Mouse (Mus musculus) erythroblast, embryonic 14.5 days (primary cell): ENCODE measurements around the gene Appbp2. TPM values are rescaled to one million over a fixed set of nuclear protein-coding genes. Genes with fewer than 3 reads are reported as not detected.

Experiments used
- H3K27me3 ChIP-seq: 2 replicates; pipeline ENCODE4 v1.6.1; 2012; ENCODE audit warnings: inconsistent platforms; ENCODE audit not compliant: control insufficient read depth
- H3K36me3 ChIP-seq: 2 replicates; pipeline ENCODE4 v1.6.1; 2012; ENCODE audit warnings: mild to moderate bottlenecking, inconsistent platforms; ENCODE audit not compliant: control insufficient read depth
- H3K4me1 ChIP-seq: 2 replicates; pipeline ENCODE4 v1.6.1; 2012; ENCODE audit warnings: inconsistent platforms; ENCODE audit not compliant: control insufficient read depth
- H3K4me3 ChIP-seq: replicated peaks from 2 replicates; pipeline ENCODE3; 2012; ENCODE audit warnings: moderate library complexity, mild to moderate bottlenecking, inconsistent platforms
- H3K9me3 ChIP-seq: 2 replicates; pipeline ENCODE4 v1.6.1; 2012; ENCODE audit warnings: low read length, inconsistent platforms, mixed read lengths; ENCODE audit not compliant: control insufficient read depth
- GATA1 ChIP-seq: IDR thresholded peaks from 2 replicates; pipeline ENCODE4 v1.6.1; 2012; ENCODE audit warnings: low read length, inconsistent platforms, mixed read lengths
- TAL1 ChIP-seq: IDR thresholded peaks from 3 replicates; pipeline ENCODE4 v1.6.1; 2012; ENCODE audit warnings: low read length, inconsistent platforms, mixed read lengths
- polyA plus RNA-seq: library from polyadenylated mRNA; stranded (reverse); fragments of >175 nt; gene quantifications from 2 replicates; pipeline ENCODE4 v1.2.3, GENCODE M21; 2012

The Appbp2 gene
- 0.10 and 0.15 TPM in 2 replicates for polyA plus RNA-seq

DNA sequence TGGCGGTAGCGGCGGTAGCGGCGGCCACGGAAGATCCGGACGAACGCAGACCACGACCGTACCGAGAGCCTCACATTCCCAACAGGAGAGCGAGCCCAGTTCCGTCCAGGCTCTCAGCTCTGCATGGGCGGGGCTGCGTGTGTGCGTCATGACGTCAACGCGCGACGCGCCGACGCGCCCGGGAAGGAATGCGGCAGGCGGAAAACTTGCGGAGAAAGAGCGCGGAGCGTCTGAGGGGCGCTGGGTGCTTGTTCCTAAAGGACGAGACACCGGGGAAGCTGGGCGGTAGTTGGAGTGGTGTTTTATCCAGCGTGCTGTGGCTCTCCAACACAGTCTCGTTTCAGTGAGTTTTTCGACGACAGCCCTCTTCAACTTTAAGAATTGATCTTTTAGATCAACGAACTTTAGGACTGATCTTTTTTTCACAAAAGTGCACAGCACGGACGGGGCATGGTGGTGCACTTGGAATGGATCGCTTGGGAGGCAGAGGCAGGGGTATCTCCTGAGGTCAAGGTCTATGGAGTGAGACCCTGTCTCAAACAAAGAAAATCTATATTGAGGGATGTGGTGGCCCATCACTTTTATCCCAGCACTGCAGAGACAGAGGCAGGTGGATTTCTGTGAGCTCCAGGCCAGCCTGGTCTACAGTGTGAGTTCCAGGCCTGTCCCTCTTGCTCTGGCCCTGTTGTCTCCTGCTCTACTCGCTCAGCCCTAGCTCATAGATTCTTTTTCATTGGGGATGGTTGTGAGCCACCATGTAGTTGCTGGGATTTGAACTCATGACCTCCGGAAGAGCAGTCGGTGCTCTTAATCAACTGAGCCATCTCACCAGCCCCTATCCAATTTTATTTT is at the start of gene Appbp2:
TSS of gene Appbp2 (minus strand) at position 141 of the 852 bp plus-strand sequence.
- Histone ChIP-seq H3K4me3 (peak within 1 kb of the TSS; percentile 89), H3K36me3 (peaks cover 24% of the 10 kb centered on the region), H3K9me3 (no peaks in the 10 kb centered on the region), H3K4me1 (peaks cover 26% of the 10 kb centered on the region), H3K27me3 (no peaks in the 10 kb centered on the region)
- TF ChIP-seq TAL1, result no peak
- TF ChIP-seq GATA1, result no peak

GRCm38 (mm10) chr11:85281219-85281878 is 46.4 kb upstream of the Appbp2 start:
- no peaks in the 10 kb centered on the region for H3K36me3 ChIP-seq
- TF ChIP-seq TAL1 (no peak), GATA1 (no peak)
- no peak overlapping the region for H3K4me3 ChIP-seq
- no peaks in the 10 kb centered on the region; the same call in 1 of the 2 replicates for H3K4me1 ChIP-seq
- no peaks in the 10 kb centered on the region for H3K9me3 ChIP-seq
- peaks cover 30% of the 10 kb centered on the region for H3K27me3 ChIP-seq

DNA sequence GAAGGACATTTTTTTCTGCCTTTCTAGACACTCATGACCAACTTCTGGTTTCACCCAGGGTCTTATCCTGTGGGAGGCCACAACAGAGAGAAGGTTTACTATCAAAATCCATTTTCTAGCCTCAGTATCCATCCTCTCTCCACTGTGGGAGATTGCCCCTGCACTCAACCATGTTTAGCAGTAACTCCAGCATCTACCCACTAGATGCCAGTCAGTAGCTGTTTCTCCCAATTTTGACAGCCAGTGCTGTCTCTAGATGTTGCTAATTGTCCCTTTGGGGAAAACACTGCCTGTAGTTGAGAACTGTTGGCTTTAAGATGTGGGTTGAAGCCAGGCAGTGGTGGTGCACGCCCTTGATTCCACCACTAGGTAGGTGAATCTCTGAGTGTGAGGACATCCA is 43.2 kb upstream of the Appbp2 start:
- TF ChIP-seq GATA1 (no peak), TAL1 (no peak)
- Histone ChIP-seq H3K27me3 (peaks cover 25% of the 10 kb centered on the region), H3K4me3 (no peak overlapping the region), H3K4me1 (no peaks in the 10 kb centered on the region; the same call in 1 of the 2 replicates), H3K9me3 (peaks cover 4% of the 10 kb centered on the region; the same call in 1 of the 2 replicates), H3K36me3 (no peaks in the 10 kb centered on the region)

DNA sequence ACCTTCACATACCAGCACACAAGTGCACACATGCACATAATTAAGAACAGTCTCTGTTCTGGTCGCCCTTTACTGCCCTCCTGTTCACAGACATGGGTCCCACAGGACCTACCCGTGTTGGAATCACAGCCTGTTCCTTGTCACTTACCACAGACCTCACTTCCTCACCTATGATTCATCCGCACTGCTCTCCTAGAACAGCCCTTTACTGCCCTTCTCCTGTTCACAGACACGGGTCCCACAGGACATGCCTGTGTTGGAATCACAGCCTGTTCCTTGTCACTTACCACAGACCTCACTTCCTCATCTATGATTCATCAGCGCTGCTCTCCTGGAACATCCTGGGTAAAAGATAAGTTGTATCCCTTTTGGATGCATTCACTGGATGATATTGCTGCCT is 42.7 kb upstream of the Appbp2 start:
- Histone ChIP-seq H3K9me3 (peaks cover 4% of the 10 kb centered on the region; the same call in 1 of the 2 replicates), H3K27me3 (peaks cover 25% of the 10 kb centered on the region)

DNA sequence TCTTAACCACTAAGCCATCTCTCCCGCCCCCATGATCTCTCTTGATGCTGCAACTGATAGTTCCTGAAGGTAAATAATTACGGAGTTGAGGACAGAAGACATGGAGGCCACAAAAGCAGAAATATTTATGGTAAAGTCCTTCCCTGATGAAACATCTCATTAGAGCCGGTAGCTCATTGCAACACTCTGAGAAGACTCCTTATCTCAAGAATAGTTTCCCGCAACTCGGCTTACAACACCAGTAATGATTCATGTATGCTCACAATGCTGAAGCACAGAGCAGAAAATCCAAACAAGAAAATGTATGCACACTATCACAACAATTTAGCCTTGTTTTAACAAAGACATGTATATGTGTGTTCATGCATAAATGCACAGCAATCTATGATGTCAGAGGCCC is 40.2 kb upstream of the Appbp2 start:
- Histone ChIP-seq H3K4me1 (no peaks in the 10 kb centered on the region; the same call in 1 of the 2 replicates), H3K27me3 (peaks cover 17% of the 10 kb centered on the region), H3K36me3 (no peaks in the 10 kb centered on the region), H3K4me3 (no peak overlapping the region), H3K9me3 (peaks cover 4% of the 10 kb centered on the region; the same call in 1 of the 2 replicates)
- TF ChIP-seq TAL1 (no peak), GATA1 (no peak)

More for the DNA sequence above, 42.7 kb upstream of the Appbp2 start:
- Histone ChIP-seq H3K4me1 (no peaks in the 10 kb centered on the region; the same call in 1 of the 2 replicates), H3K36me3 (no peaks in the 10 kb centered on the region), H3K4me3 (no peak overlapping the region)
- no peak for TF ChIP-seq TAL1

DNA sequence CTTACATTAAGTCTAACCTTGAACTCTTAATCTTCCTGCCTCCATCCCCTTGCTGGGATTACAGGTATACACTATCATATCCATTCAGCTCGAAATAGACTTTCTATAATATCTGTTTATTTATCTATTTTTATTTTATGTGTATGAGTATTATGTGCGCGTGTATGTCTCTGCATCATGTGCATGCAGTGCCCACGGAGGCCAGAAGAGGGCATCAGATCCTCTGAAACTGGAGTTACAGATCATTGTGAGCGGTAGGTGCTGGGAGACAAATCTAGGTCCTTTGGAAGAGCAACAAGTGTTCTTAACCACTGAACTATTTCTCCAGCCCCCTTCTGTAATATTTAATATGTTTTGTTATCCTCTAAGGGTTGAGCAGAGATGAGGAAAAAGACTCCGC is 38.4 kb upstream of the Appbp2 start:
- Histone ChIP-seq H3K36me3 (no peaks in the 10 kb centered on the region), H3K4me1 (no peaks in the 10 kb centered on the region; the same call in 1 of the 2 replicates), H3K4me3 (no peak overlapping the region), H3K27me3 (peaks cover 9% of the 10 kb centered on the region), H3K9me3 (peaks cover 4% of the 10 kb centered on the region; the same call in 1 of the 2 replicates)
- TF ChIP-seq GATA1, result no peak
- no peak for TF ChIP-seq TAL1

DNA sequence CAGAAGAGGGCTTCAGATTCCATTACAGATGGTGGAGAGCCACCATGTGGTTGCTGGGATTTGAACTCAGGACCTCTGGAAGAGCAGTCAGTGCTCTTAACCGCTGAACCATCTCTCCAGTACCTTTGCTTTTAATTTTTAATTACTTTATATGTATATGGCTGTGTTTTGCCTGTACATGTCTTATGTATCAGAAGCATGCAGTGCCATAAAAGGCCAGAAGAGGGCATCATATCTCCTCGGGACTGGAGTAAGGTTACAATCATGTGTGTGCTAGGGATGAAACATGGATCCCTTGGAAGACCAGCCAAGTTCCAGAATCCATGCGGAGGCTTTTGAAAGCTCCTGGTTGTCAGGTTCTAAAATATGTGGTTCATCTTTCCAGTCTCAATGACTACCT is 35.7 kb upstream of the Appbp2 start:
- Histone ChIP-seq H3K4me3 (no peak overlapping the region), H3K4me1 (no peaks in the 10 kb centered on the region), H3K27me3 (no peaks in the 10 kb centered on the region), H3K36me3 (no peaks in the 10 kb centered on the region), H3K9me3 (peaks cover 4% of the 10 kb centered on the region; the same call in 1 of the 2 replicates)
- TF ChIP-seq TAL1, result no peak
- TF ChIP-seq GATA1, result no peak

GRCm38 (mm10) chr11:85267393-85267792 is 32.5 kb upstream of the Appbp2 start:
- Histone ChIP-seq H3K9me3 (no peaks in the 10 kb centered on the region), H3K36me3 (no peaks in the 10 kb centered on the region), H3K27me3 (no peaks in the 10 kb centered on the region), H3K4me3 (no peak overlapping the region), H3K4me1 (no peaks in the 10 kb centered on the region)
- TF ChIP-seq GATA1, result no peak
- no peak for TF ChIP-seq TAL1

GRCm38 (mm10) chr11:85264635-85265034 is 29.7 kb upstream of the Appbp2 start:
- TF ChIP-seq TAL1 (no peak), GATA1 (no peak)
- H3K36me3 ChIP-seq, result no peaks in the 10 kb centered on the region
- H3K4me1 ChIP-seq, result peaks cover 3% of the 10 kb centered on the region; the same call in 1 of the 2 replicates
- H3K4me3 ChIP-seq, result no peak overlapping the region
- H3K27me3 ChIP-seq, result no peaks in the 10 kb centered on the region
- H3K9me3 ChIP-seq, result no peaks in the 10 kb centered on the region
